Mouse (Mus musculus) liver, embryonic 11.5 days (tissue): ENCODE data around the gene Sec14l5. TPM values are rescaled to one million over a fixed set of nuclear protein-coding genes. Genes with fewer than 3 reads are reported as not detected.
"Not testable (repeated sequence)": the region's sequence is repeated elsewhere in the genome, so short reads cannot be mapped to it uniquely, and the experiment has no call there.

Experiments used
- ATAC-seq: fragments of 200-750 bp; cut with Nextera tagmentation; replicated peaks from 2 replicates; pipeline ENCODE4 v1.8.0; 2017; ENCODE audit warnings: moderate number of reproducible peaks, mild to moderate bottlenecking, moderate TSS enrichment, moderate library complexity; ENCODE audit not compliant: low FRiP score
- DNase-seq: peaks from one replicate; pipeline ENCODE4 v3.0.0-alpha.2; 2017; ENCODE audit warnings: low spot score
- H3K27ac ChIP-seq: fragments of 300-500 bp; sonication (generic); 2 replicates; pipeline ENCODE4 v1.5.1; 2014; ENCODE audit warnings: mild to moderate bottlenecking, low read depth, low read length, control low read depth
- H3K27me3 ChIP-seq: fragments of 300-500 bp; sonication (generic); replicated peaks from 2 replicates; pipeline ENCODE4 v1.6.1; 2014; ENCODE audit warnings: low read length, mixed read lengths; ENCODE audit not compliant: control insufficient read depth, insufficient read depth
- H3K36me3 ChIP-seq: fragments of 300-500 bp; sonication (generic); 2 replicates; pipeline ENCODE4 v1.6.1; 2014; ENCODE audit warnings: mild to moderate bottlenecking, low read length, moderate library complexity, mixed read lengths; ENCODE audit not compliant: control insufficient read depth, insufficient read depth
- H3K4me1 ChIP-seq: fragments of 300-500 bp; sonication (generic); replicated peaks from 2 replicates; pipeline ENCODE4 v1.6.1; 2014; ENCODE audit warnings: low read length, mixed read lengths; ENCODE audit not compliant: control insufficient read depth, insufficient read depth
- H3K4me2 ChIP-seq: fragments of 300-500 bp; sonication (generic); 2 replicates; pipeline ENCODE4 v1.6.1; 2014; ENCODE audit warnings: mild to moderate bottlenecking, control low read depth, moderate library complexity
- H3K4me3 ChIP-seq: fragments of 300-500 bp; sonication (generic); 2 replicates; pipeline ENCODE4 v1.5.1; 2014; ENCODE audit warnings: low read depth, low read length, control low read depth
- H3K9ac ChIP-seq: fragments of 300-500 bp; sonication (generic); 2 replicates; pipeline ENCODE4 v1.6.1; 2014; ENCODE audit warnings: low read depth, low read length, control low read depth
- H3K9me3 ChIP-seq: fragments of 300-500 bp; sonication (generic); 2 replicates; pipeline ENCODE4 v1.6.1; 2016; ENCODE audit warnings: low read length, inconsistent platforms, mixed read lengths; ENCODE audit not compliant: control insufficient read depth
- WGBS: fragments of 180-500 bp; shearing (Covaris S2); extraction: QIAGEN DNeasy Blood & Tissue Kit; methylation state at CpG from one replicate; pipeline ENCODE4 v1.1.7; 2014; 5-methylcytosine and 5-hydroxymethylcytosine counted together
- polyA plus RNA-seq: library from polyadenylated mRNA; unstranded; fragments of >200 nt; fragmentation: Nextera tagmentation; extraction: Ambion mirVana; gene quantifications from 2 replicates; pipeline ENCODE4 v1.2.1, GENCODE M21; 2014

Sec14l5 gene
- polyA plus RNA-seq, 1 experiment from 2014 or later = not detected

DNA sequence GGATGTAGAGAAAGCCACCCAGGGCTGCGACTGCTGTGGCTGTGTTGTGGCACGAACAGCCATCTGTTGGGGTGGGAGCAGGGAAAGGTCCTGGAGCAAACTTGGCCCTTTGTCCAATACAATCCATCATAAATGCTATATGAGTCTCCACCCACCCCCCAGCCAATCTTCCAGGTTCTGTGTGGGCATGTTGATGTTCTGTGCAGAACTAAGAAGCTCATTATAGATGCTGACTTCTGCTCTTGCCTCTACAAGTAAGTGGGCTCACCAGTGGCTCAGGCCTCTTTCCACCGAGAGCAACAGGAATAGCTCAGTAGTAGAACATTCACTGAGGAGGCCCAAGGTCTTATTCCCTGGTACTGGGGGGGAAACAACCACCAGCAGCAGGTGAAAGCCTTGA, 65.2 kb downstream of the Sec14l5 start:
- 77% methylated on average over 3 of the region's 3 CpGs for WGBS
- H3K4me2 ChIP-seq = no peak overlapping the region
- H3K4me1 ChIP-seq = no peaks in the 10 kb centered on the region

DNA sequence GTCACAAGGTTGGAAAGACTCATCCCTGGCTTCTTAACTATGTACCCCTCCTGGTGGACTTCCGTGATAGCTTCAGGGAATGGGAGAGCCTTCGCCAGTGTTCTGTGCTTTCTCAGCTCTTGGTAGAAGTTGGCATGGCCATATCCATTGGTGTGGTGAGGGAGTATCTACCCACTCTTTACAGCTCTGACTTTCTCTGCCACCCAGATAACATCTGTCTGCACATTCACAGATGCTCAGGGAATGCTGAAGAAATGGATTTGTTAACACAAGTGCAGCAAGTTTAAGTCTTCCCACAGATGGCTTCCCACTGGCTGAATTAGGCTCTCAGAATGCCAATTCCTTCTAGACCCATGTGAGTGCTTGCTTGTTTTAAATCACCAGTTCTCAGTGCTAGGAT, 67.2 kb downstream of the Sec14l5 start:
- H3K27me3 ChIP-seq = no peaks in the 10 kb centered on the region
- no peaks in the 10 kb centered on the region for H3K36me3 ChIP-seq
- no peaks in the 10 kb centered on the region for H3K9me3 ChIP-seq
- no peak for ATAC-seq
- H3K9ac ChIP-seq = no peak overlapping the region
- H3K4me3 ChIP-seq = no peak overlapping the region
- no peaks in the 10 kb centered on the region for H3K4me1 ChIP-seq
- H3K4me2 ChIP-seq = no peak overlapping the region
- 91% methylated on average over 2 of the region's 2 CpGs for WGBS
- no peak overlapping the region for H3K27ac ChIP-seq
- DNase-seq = no peak

More for the DNA sequence above, 65.2 kb downstream of the Sec14l5 start:
- Histone ChIP-seq H3K27me3 (no peaks in the 10 kb centered on the region), H3K4me3 (no peak overlapping the region), H3K36me3 (no peaks in the 10 kb centered on the region), H3K9me3 (no peaks in the 10 kb centered on the region), H3K27ac (no peak overlapping the region), H3K9ac (no peak overlapping the region)
- DNase-seq (no peak), ATAC-seq (no peak)

DNA sequence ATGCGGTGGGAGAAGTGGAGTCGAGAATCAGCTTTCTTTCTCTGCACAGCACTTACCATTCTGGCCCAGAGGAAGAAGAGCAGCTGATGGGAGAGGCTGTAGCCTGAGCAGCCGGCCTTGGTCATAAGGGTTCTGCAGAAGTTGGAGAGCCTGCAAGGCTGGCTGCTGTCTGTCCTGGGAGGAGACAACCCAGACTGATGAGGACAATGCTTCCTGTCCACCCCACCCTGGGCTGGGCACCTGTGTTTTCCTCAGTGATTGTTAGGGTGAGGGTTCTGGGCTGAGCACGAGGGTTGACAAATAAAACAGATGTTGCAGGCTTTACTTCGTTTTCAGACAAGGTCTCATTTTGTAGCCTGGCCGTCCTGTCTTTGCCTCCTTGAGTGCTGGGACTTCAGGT, 69.8 kb downstream of the Sec14l5 start:
- ATAC-seq (no peak), DNase-seq (no peak)
- Histone ChIP-seq H3K9me3 (no peaks in the 10 kb centered on the region), H3K27ac (no peak overlapping the region), H3K4me2 (no peak overlapping the region), H3K4me3 (no peak overlapping the region), H3K36me3 (no peaks in the 10 kb centered on the region), H3K4me1 (no peaks in the 10 kb centered on the region), H3K9ac (no peak overlapping the region), H3K27me3 (no peaks in the 10 kb centered on the region)
- WGBS = 60% methylated on average over 6 of the region's 6 CpGs

DNA sequence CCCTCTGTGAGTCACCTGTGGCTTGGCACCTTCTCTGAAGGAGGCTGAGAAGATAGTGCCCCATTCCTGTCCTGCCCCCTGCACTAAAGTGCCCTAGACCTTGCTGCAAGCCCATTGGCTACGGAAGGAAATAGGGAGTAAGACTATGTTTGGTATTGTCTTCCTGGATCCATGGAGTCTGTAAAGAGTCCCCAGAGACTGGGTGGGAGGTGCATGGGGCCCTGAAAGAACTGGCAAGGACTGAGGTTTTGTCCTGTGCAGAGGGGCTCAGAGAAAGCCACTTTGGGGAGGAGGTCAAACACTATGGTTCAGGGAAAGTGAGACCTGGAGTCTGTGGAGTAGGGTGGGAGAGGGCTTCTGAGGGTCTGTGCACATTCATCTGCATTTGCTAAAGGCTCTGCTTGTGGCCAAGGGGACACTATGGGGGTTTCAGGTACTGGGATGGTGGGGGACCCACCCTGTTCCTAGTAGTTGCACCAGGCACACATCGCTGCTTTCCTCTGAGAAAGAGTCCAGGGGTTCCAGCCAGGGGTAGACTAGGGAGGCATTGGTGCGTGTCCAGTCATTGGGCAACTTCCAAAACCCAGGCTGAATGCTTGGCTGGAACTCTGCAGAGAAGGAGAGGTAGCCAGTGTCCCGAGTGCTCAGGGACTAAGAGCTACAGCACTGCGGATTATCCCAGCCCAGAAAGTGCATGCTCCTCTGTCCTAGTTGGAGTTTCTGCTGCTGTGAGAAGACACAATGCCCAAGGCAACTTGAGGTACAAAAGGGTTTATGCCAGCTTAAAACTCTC, 70.6 kb downstream of the Sec14l5 start:
- Histone ChIP-seq H3K4me1 (no peaks in the 10 kb centered on the region), H3K4me2 (no peak overlapping the region), H3K4me3 (no peak overlapping the region), H3K27ac (no peak overlapping the region), H3K27me3 (no peaks in the 10 kb centered on the region), H3K9me3 (no peaks in the 10 kb centered on the region), H3K9ac (no peak overlapping the region), H3K36me3 (no peaks in the 10 kb centered on the region)
- WGBS = 69% methylated on average over 5 of the region's 5 CpGs
- ATAC-seq (no peak), DNase-seq (no peak)

DNA sequence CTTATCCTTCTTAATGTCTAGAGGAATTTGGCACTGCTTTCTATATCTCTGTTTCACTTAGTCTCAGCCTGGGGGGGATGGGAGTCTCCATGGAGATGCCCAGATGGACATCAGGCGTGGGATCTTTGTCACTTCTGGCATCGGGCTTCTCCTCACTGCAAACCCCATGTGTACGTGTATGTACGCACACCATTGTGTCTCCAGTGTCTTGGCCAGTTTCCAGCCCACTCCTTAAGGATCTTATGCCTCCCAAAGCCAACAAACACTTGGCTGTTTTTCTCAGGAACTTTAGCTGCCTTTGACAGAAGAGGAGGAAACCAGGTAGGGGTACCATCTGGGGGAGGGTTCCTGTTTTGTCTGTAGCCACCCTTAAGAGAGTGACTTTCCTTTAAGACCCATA, 74.5 kb downstream of the Sec14l5 start:
- H3K9me3 ChIP-seq = no peaks in the 10 kb centered on the region
- no peak overlapping the region for H3K9ac ChIP-seq
- no peak overlapping the region for H3K4me3 ChIP-seq
- H3K36me3 ChIP-seq = no peaks in the 10 kb centered on the region
- no peak overlapping the region for H3K4me2 ChIP-seq
- no peaks in the 10 kb centered on the region for H3K27me3 ChIP-seq
- H3K27ac ChIP-seq = no peak overlapping the region
- ATAC-seq = no peak
- no peak for DNase-seq
- H3K4me1 ChIP-seq = no peaks in the 10 kb centered on the region
- 65% methylated on average over 4 of the region's 4 CpGs for WGBS

DNA sequence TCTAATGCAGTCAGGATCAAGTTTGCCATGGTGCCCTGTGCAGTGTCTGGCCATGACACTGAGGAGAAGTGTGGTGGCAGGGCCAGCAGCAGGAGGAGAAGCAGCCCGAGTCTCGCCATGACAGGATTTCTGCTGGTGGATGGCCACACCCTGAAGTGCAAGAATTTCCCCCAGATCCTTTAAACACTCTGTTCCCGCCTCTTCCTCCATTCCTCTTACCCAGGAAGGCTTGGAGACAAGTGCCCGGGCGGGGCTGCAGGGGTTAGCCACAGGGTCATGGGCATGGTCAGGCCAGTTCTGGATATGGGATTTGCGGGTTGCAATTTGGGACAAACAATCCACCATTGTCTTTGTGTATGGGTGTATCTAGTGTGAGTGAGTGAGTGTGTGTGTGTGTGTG, 75.2 kb downstream of the Sec14l5 start, which contains the start of gene AU021092:
Gene AU021092, minus strand, starts transcription at position 160 of the 400 bp plus-strand sequence.
- 64% methylated on average over 6 of the region's 6 CpGs for WGBS
- H3K9ac ChIP-seq = no peak within 1 kb of the TSS
- no peaks in the 10 kb centered on the region for H3K4me1 ChIP-seq
- no peaks in the 10 kb centered on the region for H3K27me3 ChIP-seq
- H3K4me2 ChIP-seq = no peak within 1 kb of the TSS
- H3K27ac ChIP-seq = no peak within 1 kb of the TSS
- no peaks in the 10 kb centered on the region for H3K36me3 ChIP-seq
- H3K4me3 ChIP-seq = no peak within 1 kb of the TSS
- ATAC-seq = no peak
- DNase-seq = no peak
- H3K9me3 ChIP-seq = no peaks in the 10 kb centered on the region

DNA sequence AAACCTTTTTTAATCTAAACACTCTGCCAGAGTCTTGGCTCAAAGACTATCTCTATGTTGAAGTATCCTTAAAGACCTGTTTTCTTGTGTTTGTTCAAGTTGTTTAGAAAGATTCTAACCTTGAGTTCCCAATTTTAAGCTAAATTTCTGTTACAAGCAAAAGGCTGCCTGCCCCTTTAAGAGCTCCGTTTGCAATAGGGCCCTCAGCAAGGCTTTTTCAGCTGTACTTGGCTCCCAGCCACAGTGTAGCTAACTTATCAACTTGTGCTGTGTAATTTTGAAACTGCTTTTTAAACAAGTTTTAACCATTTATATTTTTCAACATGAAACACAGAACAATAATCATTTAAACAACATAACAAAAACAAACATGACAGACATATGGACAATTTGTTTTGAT, 79.6 kb downstream of the Sec14l5 start:
- H3K4me2 ChIP-seq, H3K9me3 ChIP-seq, H3K9ac ChIP-seq, DNase-seq, ATAC-seq, H3K4me3 ChIP-seq, H3K4me1 ChIP-seq, H3K27ac ChIP-seq, H3K36me3 ChIP-seq, H3K27me3 ChIP-seq: not testable (repeated sequence)
- WGBS = 14% methylated on average over 1 of the region's 1 CpGs

DNA sequence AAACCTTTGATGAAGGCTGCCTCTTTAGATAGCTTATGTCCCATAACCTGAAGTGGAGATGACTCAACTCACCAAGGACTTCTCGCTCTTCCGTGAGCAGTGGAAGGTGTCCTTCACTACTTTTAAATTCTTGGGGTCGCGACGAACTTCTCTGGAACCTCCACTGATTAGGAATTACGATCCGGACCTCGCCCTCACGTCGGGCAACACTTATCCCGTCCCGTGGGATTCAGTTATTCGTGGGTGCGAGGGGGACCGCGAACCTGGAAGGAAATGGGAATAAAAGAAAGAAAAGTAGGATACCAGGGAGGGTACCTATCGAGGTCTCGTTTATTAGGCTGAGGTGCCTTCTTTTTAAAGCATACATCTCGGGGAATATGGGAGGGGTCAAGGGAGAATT, 80.6 kb downstream of the Sec14l5 start:
- H3K4me2 ChIP-seq, H3K36me3 ChIP-seq, H3K4me1 ChIP-seq, ATAC-seq, H3K4me3 ChIP-seq, DNase-seq, H3K27me3 ChIP-seq, H3K9ac ChIP-seq, H3K27ac ChIP-seq, H3K9me3 ChIP-seq: not testable (repeated sequence)
- WGBS = 81% methylated on average over 19 of the region's 19 CpGs

DNA sequence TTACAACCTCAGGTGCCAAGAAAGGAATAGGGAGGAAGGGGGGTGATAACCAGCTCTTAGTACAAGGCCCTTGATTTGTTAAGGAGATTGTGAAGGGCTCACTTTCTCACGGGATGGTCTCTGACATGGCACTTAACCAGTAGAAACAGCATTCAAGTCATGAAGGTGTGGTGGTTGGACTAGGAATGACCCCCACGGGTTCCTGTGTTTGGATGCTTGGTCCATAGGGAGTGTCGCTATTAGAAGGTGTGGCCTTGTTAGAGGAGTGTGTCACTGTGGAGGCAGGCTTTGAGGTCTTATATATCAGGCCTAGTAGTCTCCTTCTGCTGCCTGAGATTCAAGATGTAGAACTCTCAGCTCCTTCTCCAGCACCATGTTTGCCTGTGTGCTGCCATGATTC, 81.2 kb downstream of the Sec14l5 start:
- 73% methylated on average over 3 of the region's 3 CpGs for WGBS
- DNase-seq, H3K27me3 ChIP-seq, ATAC-seq, H3K4me2 ChIP-seq, H3K9ac ChIP-seq, H3K4me3 ChIP-seq, H3K4me1 ChIP-seq, H3K27ac ChIP-seq, H3K9me3 ChIP-seq, H3K36me3 ChIP-seq: not testable (repeated sequence)
